26 mouse cellular contexts compared by ENCODE assay signal in the genomic region with DNA sequence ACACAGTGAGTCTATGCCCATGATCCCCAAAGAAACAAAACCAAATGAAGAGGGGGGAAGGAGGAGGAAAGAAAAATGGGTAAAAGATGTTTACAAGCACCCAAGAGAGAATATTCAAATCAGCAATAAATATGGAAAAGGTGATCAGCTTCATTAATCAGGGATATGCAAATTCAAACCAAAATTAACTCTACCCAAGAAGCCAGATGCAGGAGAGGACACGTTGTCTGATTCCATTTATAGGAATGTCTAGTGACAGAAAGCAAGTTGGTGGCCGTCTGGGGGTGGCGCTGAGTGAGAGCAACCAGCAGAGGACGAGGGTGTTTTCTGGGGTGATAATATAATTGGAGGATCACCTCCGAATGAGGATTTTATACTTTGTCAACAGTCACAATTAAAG. TPM values are rescaled to one million over a fixed set of nuclear protein-coding genes. Genes with fewer than 3 reads are reported as not detected.
A peak's percentile ranks its signal among the peaks of the same experiment; 100 is the strongest.
DNase-seq lines count a peak whose midpoint lies in the region; ATAC-seq lines count a peak whose summit lies in the region.
"Had no signal": no experiment of that assay in that cellular context is flagged by ENCODE, and none has a peak within 500 bp of the region (broad histone marks: within the 10 kb centered on the region; RNA-seq: fewer than 3 reads in every experiment).

No protein-coding gene starts in this region.

- no peak overlapping the region for H3K9ac ChIP-seq in liver, embryonic 11.5 days (ENCODE audit: low read depth, low read length)
- H3K9ac ChIP-seq: embryonic facial prominence, embryonic 13.5 days; embryonic facial prominence, embryonic 15.5 days; forebrain, embryonic 12.5 days had no signal

- no peaks in the 10 kb centered on the region for H3K27me3 ChIP-seq in liver, embryonic 11.5 days (replicated peaks; ENCODE audit: control insufficient read depth, insufficient read depth, low read length)
- H3K27me3 ChIP-seq: embryonic facial prominence, embryonic 13.5 days; embryonic facial prominence, embryonic 15.5 days; forebrain, embryonic 12.5 days had no signal

- no peak overlapping the region for H3K27ac ChIP-seq in liver, embryonic 11.5 days (ENCODE audit: low read depth, low read length)
- H3K27ac ChIP-seq: embryonic facial prominence, embryonic 13.5 days; embryonic facial prominence, embryonic 15.5 days; forebrain, embryonic 10.5 days; forebrain, embryonic 12.5 days had no signal

- H3K36me3 ChIP-seq in liver, embryonic 11.5 days (ENCODE audit: control insufficient read depth, insufficient read depth, low read length): no peaks in the 10 kb centered on the region

- H3K4me1 ChIP-seq in liver, embryonic 11.5 days (replicated peaks; ENCODE audit: control insufficient read depth, insufficient read depth, low read length): peaks cover 11% of the 10 kb centered on the region

- H3K9me3 ChIP-seq in liver, embryonic 11.5 days (ENCODE audit: control insufficient read depth, low read length): no peaks in the 10 kb centered on the region
- H3K9me3 ChIP-seq: embryonic facial prominence, embryonic 13.5 days; embryonic facial prominence, embryonic 15.5 days; forebrain, embryonic 12.5 days had no signal

- peak; percentile 3 to 14 for DNase-seq in frontal cortex, postnatal 36 days (ENCODE audit: low spot score in 2 of 2)
- DNase-seq in left cerebral cortex, postnatal 14 days (ENCODE audit: low spot score in 2 of 2): peak; percentile 10 to 14
- DNase-seq in left cerebral cortex, postnatal 36 days (ENCODE audit: low spot score in 2 of 2): no peak
- DNase-seq in right cerebral cortex, adult 18-20 months: peak; percentile 39
- no peak for DNase-seq in right cerebral cortex, postnatal 4 days
- DNase-seq in telencephalon, adult 2 months (ENCODE audit: low read depth, low spot score): peak; percentile 6
- DNase-seq in liver, embryonic 11.5 days (ENCODE audit: low spot score): no peak
- DNase-seq: adrenal gland, adult 8-10 months; adrenal gland, postnatal 14 days; adrenal gland, postnatal 36 days; cerebellum, adult 11 months; cerebellum, adult 18-20 months; cerebellum, adult 8-10 months; cerebellum, adult 9-11 months; cerebellum, postnatal 14 days; cerebellum, postnatal 36 days; embryo, embryonic 11 days had no signal

- WGBS in liver, embryonic 11.5 days: 63% methylated on average over 5 of the region's 5 CpGs

- no peak overlapping the region for H3K4me2 ChIP-seq in liver, embryonic 11.5 days
- H3K4me2 ChIP-seq: embryonic facial prominence, embryonic 13.5 days; embryonic facial prominence, embryonic 15.5 days; forebrain, embryonic 12.5 days had no signal

- intact Hi-C loops in left cerebral cortex, postnatal 14 days (cut with DNase I): loop anchor here (5.0 kb wide), 1 partner anchor 38 kb away; a partner anchor contains a TSS
- intact Hi-C loops in left cerebral cortex, postnatal 36 days (cut with DNase I): loop anchor here (5.0 kb wide), 2 partner anchors 63 to 158 kb away; a partner anchor contains a TSS

- no peak overlapping the region for H3K4me3 ChIP-seq in liver, embryonic 11.5 days (ENCODE audit: low read depth, low read length)
- H3K4me3 ChIP-seq: embryonic facial prominence, embryonic 13.5 days; embryonic facial prominence, embryonic 15.5 days; erythroblast, embryonic 14.5 days; forebrain, embryonic 10.5 days; forebrain, embryonic 12.5 days had no signal

- no peak for ATAC-seq in frontal cortex, adult (ENCODE audit: low TSS enrichment)
- ATAC-seq in liver, embryonic 11.5 days (replicated peaks; ENCODE audit: low FRiP score): no peak
- ATAC-seq: forebrain, embryonic 14.5 days; forebrain, embryonic 16.5 days had no signal

RNA-seq across cellular contexts. Expression of a gene that starts 2.5 kb away (rescaled TPM):
- 10 to 100 TPM; 21.3 to 21.6 TPM for total RNA-seq in left cerebral cortex, postnatal 14 days (2021)
- total RNA-seq in left cerebral cortex, postnatal 36 days (2021): 10 to 100 TPM; 15.3 to 17.4 TPM
- polyA plus RNA-seq in liver, embryonic 11.5 days (2014; fragmentation: Nextera tagmentation; extraction: Ambion mirVana): 29.9 and 30.7 TPM in 2 replicates

RNA-seq across cellular contexts. Expression of a gene that starts 40.0 kb away (rescaled TPM):
- total RNA-seq in left cerebral cortex, postnatal 14 days (2021): 10 to 100 TPM; 98.3 to 98.4 TPM
- 10 to 100 TPM; 79.6 to 85.5 TPM for total RNA-seq in left cerebral cortex, postnatal 36 days (2021)
- polyA plus RNA-seq in liver, embryonic 11.5 days (2014; fragmentation: Nextera tagmentation; extraction: Ambion mirVana): 0.81 and 1.0 TPM in 2 replicates
- total RNA-seq: common myeloid progenitor, adult 5-6 weeks had no signal

RNA-seq across cellular contexts. Expression of a gene that starts 47.0 kb away (rescaled TPM):
- total RNA-seq in left cerebral cortex, postnatal 14 days (2021): 10 to 100 TPM; 48.3 to 66.5 TPM
- 10 to 100 TPM; 76.4 to 79.5 TPM for total RNA-seq in left cerebral cortex, postnatal 36 days (2021)
- 0.07 TPM in 1 of 2 replicates, not detected in the other for polyA plus RNA-seq in liver, embryonic 11.5 days (2014; fragmentation: Nextera tagmentation; extraction: Ambion mirVana)

Comparison
In these comparisons a context has a peak if more than half of its experiments do, and no peak if none do; other contexts are left out.
1. DNase-seq: peak in frontal cortex, postnatal 36 days (2 of 2), left cerebral cortex, postnatal 14 days (2 of 2), right cerebral cortex, adult 18-20 months (single experiment) and telencephalon, adult 2 months (single experiment); none in left cerebral cortex, postnatal 36 days (0 of 2), right cerebral cortex, postnatal 4 days (single experiment) and liver, embryonic 11.5 days (single experiment).